Mouse (Mus musculus): ENCODE results near the gene Tlx3. TPM values are rescaled to one million over a fixed set of nuclear protein-coding genes. Genes with fewer than 3 reads are reported as not detected.

Tlx3 gene
- not detected in 2 replicates for polyA plus RNA-seq (2015; fragmentation: Nextera tagmentation; extraction: Ambion mirVana)

GRCm38 (mm10) chr11:33203383-33204328 is at the start of gene Tlx3:
Gene Tlx3 (minus strand): TSS chr11:33203589.
- DNase-seq (no peak), ATAC-seq (no peak)
- 2% methylated on average over 76 of the region's 81 CpGs for WGBS (ENCODE audit: insufficient replicate concordance)
- TF ChIP-seq CTCF (IDR thresholded peaks at IDR 0.05; ENCODE audit: low read depth), result no peak
- TF ChIP-seq EP300 (IDR thresholded peaks at IDR 0.05; ENCODE audit: low read depth), result no peak
- Histone ChIP-seq H3K9ac (replicated peaks) (no peak within 1 kb of the TSS), H3K4me1 (ENCODE audit: insufficient read depth) (peaks cover 10% of the 10 kb centered on the region), H3K9me3 (ENCODE audit: low read length) (no peaks in the 10 kb centered on the region), H3K4me3 (ENCODE audit: low read depth, low read length) (peak within 1 kb of the TSS; percentile 19; the same call in 1 of the 2 replicates), H3K4me2 (ENCODE audit: low read depth, low read length) (peak within 1 kb of the TSS; percentile 13; the same call in 1 of the 2 replicates), H3K27ac (ENCODE audit: low read depth) (no peak within 1 kb of the TSS), H3K27me3 (ENCODE audit: insufficient read depth, low read length) (peaks cover 95% of the 10 kb centered on the region), H3K36me3 (replicated peaks; ENCODE audit: insufficient read depth, low read length) (no peaks in the 10 kb centered on the region)

GRCm38 (mm10) chr11:33240295-33240694 is 36.9 kb upstream of the Tlx3 start:
- no peak for TF ChIP-seq EP300 (IDR thresholded peaks at IDR 0.05; ENCODE audit: low read depth)
- no peak for TF ChIP-seq CTCF (IDR thresholded peaks at IDR 0.05; ENCODE audit: low read depth)

GRCm38 (mm10) chr11:33234134-33234533 is 30.7 kb upstream of the Tlx3 start:
- ATAC-seq (no peak), DNase-seq (no peak)
- no peak for TF ChIP-seq EP300 (IDR thresholded peaks at IDR 0.05; ENCODE audit: low read depth)
- no peak for TF ChIP-seq CTCF (IDR thresholded peaks at IDR 0.05; ENCODE audit: low read depth)
- Histone ChIP-seq H3K9me3 (ENCODE audit: low read length) (no peaks in the 10 kb centered on the region), H3K4me1 (ENCODE audit: insufficient read depth) (no peaks in the 10 kb centered on the region), H3K36me3 (replicated peaks; ENCODE audit: insufficient read depth, low read length) (no peaks in the 10 kb centered on the region), H3K9ac (replicated peaks) (no peak overlapping the region), H3K27ac (ENCODE audit: low read depth) (no peak overlapping the region), H3K4me2 (ENCODE audit: low read depth, low read length) (no peak overlapping the region), H3K27me3 (ENCODE audit: insufficient read depth, low read length) (no peaks in the 10 kb centered on the region), H3K4me3 (ENCODE audit: low read depth, low read length) (no peak overlapping the region)
- WGBS (ENCODE audit: insufficient replicate concordance), result 73% methylated on average over 3 of the region's 3 CpGs

More at GRCm38 (mm10) chr11:33240295-33240694, 36.9 kb upstream of the Tlx3 start:
- Histone ChIP-seq H3K4me1 (ENCODE audit: insufficient read depth) (no peaks in the 10 kb centered on the region), H3K9me3 (ENCODE audit: low read length) (no peaks in the 10 kb centered on the region), H3K4me3 (ENCODE audit: low read depth, low read length) (no peak overlapping the region), H3K9ac (replicated peaks) (no peak overlapping the region), H3K27ac (ENCODE audit: low read depth) (no peak overlapping the region), H3K4me2 (ENCODE audit: low read depth, low read length) (no peak overlapping the region), H3K36me3 (replicated peaks; ENCODE audit: insufficient read depth, low read length) (no peaks in the 10 kb centered on the region), H3K27me3 (ENCODE audit: insufficient read depth, low read length) (no peaks in the 10 kb centered on the region)
- DNase-seq (no peak), ATAC-seq (no peak)
- WGBS (ENCODE audit: insufficient replicate concordance), result 74% methylated on average over 3 of the region's 3 CpGs

- H3K9me3 ChIP-seq (ENCODE audit: low read length), result no peaks in the 10 kb centered on the region
- TF ChIP-seq CTCF (IDR thresholded peaks at IDR 0.05; ENCODE audit: low read depth) (no peak), EP300 (IDR thresholded peaks at IDR 0.05; ENCODE audit: low read depth) (no peak)
- no peaks in the 10 kb centered on the region for H3K27me3 ChIP-seq (ENCODE audit: insufficient read depth, low read length)
- no peak overlapping the region for H3K9ac ChIP-seq (replicated peaks)
- no peak for DNase-seq
- no peak overlapping the region for H3K4me3 ChIP-seq (ENCODE audit: low read depth, low read length)
- no peak for ATAC-seq
- no peaks in the 10 kb centered on the region for H3K4me1 ChIP-seq (ENCODE audit: insufficient read depth)
- no peak overlapping the region for H3K4me2 ChIP-seq (ENCODE audit: low read depth, low read length)
- WGBS (ENCODE audit: insufficient replicate concordance), result 68% methylated on average over 5 of the region's 5 CpGs
- no peaks in the 10 kb centered on the region for H3K36me3 ChIP-seq (replicated peaks; ENCODE audit: insufficient read depth, low read length)
- H3K27ac ChIP-seq (ENCODE audit: low read depth), result no peak overlapping the region
These were observed 28.7 kb upstream of the Tlx3 start for GRCm38 (mm10) chr11:33232056-33232455.

- H3K36me3 ChIP-seq (replicated peaks; ENCODE audit: insufficient read depth, low read length), result no peaks in the 10 kb centered on the region
- TF ChIP-seq EP300 (IDR thresholded peaks at IDR 0.05; ENCODE audit: low read depth) (no peak), CTCF (IDR thresholded peaks at IDR 0.05; ENCODE audit: low read depth) (no peak)
- H3K27ac ChIP-seq (ENCODE audit: low read depth), result no peak overlapping the region
- H3K9me3 ChIP-seq (ENCODE audit: low read length), result no peaks in the 10 kb centered on the region
- H3K9ac ChIP-seq (replicated peaks), result no peak overlapping the region
- H3K27me3 ChIP-seq (ENCODE audit: insufficient read depth, low read length), result no peaks in the 10 kb centered on the region
- no peak for ATAC-seq
- H3K4me1 ChIP-seq (ENCODE audit: insufficient read depth), result no peaks in the 10 kb centered on the region
- no peak overlapping the region for H3K4me3 ChIP-seq (ENCODE audit: low read depth, low read length)
- 64% methylated on average over 2 of the region's 2 CpGs for WGBS (ENCODE audit: insufficient replicate concordance)
- DNase-seq, result no peak
- H3K4me2 ChIP-seq (ENCODE audit: low read depth, low read length), result no peak overlapping the region
These were observed 24.8 kb upstream of the Tlx3 start for GRCm38 (mm10) chr11:33228186-33228585.

- TF ChIP-seq EP300 (IDR thresholded peaks at IDR 0.05; ENCODE audit: low read depth), result no peak
- no peak for TF ChIP-seq CTCF (IDR thresholded peaks at IDR 0.05; ENCODE audit: low read depth)
- no peak for ATAC-seq
These were observed 23.1 kb upstream of the Tlx3 start for GRCm38 (mm10) chr11:33226516-33226915.

More at GRCm38 (mm10) chr11:33226516-33226915, 23.1 kb upstream of the Tlx3 start:
- Histone ChIP-seq H3K4me2 (ENCODE audit: low read depth, low read length) (no peak overlapping the region), H3K4me3 (ENCODE audit: low read depth, low read length) (no peak overlapping the region), H3K9me3 (ENCODE audit: low read length) (no peaks in the 10 kb centered on the region), H3K4me1 (ENCODE audit: insufficient read depth) (no peaks in the 10 kb centered on the region), H3K9ac (replicated peaks) (no peak overlapping the region), H3K36me3 (replicated peaks; ENCODE audit: insufficient read depth, low read length) (no peaks in the 10 kb centered on the region), H3K27me3 (ENCODE audit: insufficient read depth, low read length) (no peaks in the 10 kb centered on the region), H3K27ac (ENCODE audit: low read depth) (no peak overlapping the region)
- DNase-seq, result no peak
- 80% methylated on average over 8 of the region's 8 CpGs for WGBS (ENCODE audit: insufficient replicate concordance)

Data from liver, postnatal 0 days (tissue).